Mouse (Mus musculus) layer of hippocampus, adult 8-10 months (tissue): ENCODE measurements around the gene Fam49a. TPM values are rescaled to one million over a fixed set of nuclear protein-coding genes. Genes with fewer than 3 reads are reported as not detected.
"Not testable (repeated sequence)": the region's sequence is repeated elsewhere in the genome, so short reads cannot be mapped to it uniquely, and the experiment has no call there.

Experiments
- DNase-seq, 2 experiments: peaks; one replicate each; pipeline ENCODE4 v3.0.0; 2022; ENCODE audit warnings: low spot score in 2 of 2
- total RNA-seq, 4 experiments: library from RNA; stranded (reverse); gene quantifications; 2 replicates each; pipeline ENCODE4 v1.2.4; 2022

Gene Fam49a
- total RNA-seq, 4 experiments from 2014 or later, result 159 to 187 (median 169) TPM

DNA sequence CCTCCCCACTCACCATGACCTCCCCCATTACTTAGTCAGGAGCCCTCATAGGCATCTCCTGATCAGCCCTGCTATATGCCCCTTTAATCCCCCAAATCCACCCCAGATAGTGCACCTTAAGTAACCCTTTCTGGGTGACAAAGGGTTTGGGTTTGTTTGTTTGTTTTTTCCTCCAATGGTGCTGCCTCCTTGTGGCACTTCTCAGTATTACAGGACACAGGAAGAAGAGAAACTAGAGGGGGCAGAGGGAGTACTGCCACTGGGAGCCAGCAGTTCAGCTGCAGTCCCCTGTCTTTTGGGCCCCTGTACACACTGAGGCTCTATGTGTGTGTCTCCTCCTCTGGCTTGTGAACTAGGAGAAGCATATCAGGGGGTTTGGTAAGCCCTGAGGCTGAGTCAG lies 51.5 kb downstream of the Fam49a start:
- DNase-seq, result no peak

DNA sequence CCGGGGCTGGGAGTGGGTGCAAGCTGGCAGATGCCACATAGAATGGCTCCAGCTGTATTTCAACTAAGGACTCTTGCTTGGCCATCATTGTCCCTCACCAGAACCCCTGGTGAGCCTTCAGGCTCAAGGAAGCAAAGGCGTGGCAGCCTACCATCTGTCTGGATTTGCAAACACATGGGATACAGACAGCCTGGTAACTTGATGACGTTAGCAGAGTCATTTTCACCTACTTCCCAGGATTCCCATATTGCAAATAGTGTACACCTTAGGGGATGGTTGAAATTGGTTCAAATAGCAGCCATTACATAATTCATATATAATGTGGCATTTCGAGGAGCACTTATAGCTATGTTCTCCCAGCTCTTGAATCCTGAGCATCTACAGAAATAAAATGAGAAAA lies 52.0 kb downstream of the Fam49a start:
- DNase-seq, result no peak

- DNase-seq, result no peak
Measured at GRCm38 (mm10) chr12:12314326-12314725, 52.4 kb downstream of the Fam49a start.

- DNase-seq, result no peak
Measured at GRCm38 (mm10) chr12:12315011-12315410, 53.1 kb downstream of the Fam49a start.

DNA sequence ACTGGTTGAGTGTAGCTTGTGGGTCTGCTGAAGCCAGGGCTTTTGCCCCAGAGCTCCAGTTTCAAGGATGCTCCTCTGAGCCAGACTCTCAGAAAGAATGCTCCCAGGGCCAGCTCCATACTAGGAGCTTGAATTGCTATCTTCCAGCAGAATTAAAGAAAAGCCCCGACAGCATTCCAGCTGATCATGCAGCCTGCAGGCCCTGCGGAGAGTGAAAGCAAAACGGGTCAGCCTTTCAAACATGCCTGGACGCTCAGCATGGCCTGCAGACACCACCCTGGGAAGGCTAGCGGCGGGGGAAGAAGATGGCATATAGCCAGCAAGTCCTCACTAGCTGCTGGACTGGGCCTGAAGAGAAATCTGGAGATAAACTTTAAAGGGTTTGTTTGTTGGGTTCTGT lies 55.0 kb downstream of the Fam49a start:
- no peak for DNase-seq

DNA sequence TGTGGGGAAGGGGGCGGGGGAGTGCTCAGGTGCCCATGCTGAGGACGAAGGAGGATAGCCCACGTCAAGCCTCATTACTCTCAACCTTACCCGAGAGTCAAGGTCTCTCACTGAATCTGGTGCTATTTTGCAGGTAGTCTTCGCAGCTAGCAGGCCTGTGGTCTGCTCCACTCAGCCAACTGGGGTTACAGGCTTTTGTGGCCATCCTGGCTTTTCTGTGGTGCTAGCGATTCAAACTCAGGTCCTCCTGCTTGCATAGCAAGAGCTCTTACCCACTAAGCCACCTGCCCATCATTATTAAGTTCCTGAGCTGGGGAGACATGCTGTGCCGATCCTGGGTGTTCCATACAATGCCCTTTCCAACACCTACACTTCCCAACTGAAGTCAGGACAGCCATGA lies 55.7 kb downstream of the Fam49a start:
- no peak for DNase-seq

DNA sequence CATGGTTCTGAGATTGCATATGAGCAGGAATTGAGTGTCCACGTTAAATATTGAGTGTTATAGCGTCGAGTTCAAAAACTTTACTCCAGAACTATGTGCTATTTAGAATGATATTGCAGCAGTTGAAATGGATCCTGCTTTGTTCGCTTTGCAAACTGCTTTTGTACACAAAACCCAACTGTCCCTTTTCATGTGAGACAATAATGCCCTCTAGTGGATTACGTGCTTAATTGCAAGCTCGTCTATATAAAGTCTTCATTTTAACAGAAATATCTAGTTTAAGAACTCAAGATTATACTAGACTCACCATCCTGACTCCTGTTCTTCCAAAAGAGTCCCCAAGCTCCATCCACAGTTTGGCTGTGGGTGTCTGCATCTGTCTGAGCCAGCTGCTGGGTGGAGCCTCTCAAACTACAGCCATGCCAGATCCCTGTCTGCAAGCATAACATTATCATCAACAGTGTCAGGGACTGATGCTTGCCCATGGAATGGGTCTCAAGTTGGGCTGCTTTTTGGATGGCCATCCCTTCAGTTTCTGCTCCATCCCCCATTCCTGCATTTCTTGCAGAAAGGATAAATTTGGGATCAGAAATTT lies 56.3 kb downstream of the Fam49a start:
- no peak for DNase-seq

GRCm38 (mm10) chr12:12320693-12321092 lies 58.8 kb downstream of the Fam49a start:
- DNase-seq, result no peak

- DNase-seq, result no peak
Measured at GRCm38 (mm10) chr12:12321111-12321510, 59.2 kb downstream of the Fam49a start.

DNA sequence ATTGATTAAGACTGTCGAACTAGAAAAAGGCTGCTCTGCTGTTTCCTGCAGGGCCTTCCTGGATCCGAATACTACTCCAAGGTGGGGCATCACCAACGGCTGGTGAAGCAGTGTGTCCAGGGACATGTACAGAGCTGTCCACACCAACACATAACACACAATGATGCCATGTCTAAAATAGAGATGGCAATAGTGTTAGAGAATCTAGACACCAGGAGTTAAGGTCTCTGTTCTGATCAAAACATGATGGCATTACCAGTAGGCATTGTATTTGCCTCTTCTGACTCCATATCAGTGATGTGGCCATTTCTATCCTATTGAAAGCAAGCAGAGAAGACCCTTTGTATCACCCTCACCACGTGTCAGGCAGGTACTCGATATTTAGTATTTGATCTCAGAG lies 61.1 kb downstream of the Fam49a start:
- no peak for DNase-seq

- DNase-seq, result peak; percentile 80 to 93
Measured at GRCm38 (mm10) chr12:12323616-12324223, 61.8 kb downstream of the Fam49a start.

- DNase-seq, result not testable (repeated sequence)
Measured at GRCm38 (mm10) chr12:12324266-12324665, 62.3 kb downstream of the Fam49a start.

- no peak for DNase-seq
Measured at GRCm38 (mm10) chr12:12333526-12334310, 71.8 kb downstream of the Fam49a start.

DNA sequence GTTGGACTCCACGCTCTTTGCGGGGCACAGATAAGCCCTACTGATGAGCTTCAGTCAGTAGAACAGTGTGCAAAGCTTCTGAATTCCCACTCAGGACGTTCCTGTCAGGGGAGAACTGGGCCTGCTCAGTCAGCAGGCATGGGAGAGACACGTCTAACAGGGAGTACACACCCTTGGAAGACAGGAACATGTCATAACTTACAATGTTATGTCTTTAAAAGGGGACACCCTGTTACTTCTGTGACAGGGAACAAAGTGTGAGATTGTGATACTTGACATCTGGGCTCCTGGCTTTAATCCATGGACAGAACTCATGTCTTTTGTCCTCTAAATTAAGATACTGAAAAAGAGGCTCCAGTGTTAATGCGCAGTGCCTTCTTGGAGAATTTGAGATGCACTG lies 72.5 kb downstream of the Fam49a start:
- no peak for DNase-seq

DNA sequence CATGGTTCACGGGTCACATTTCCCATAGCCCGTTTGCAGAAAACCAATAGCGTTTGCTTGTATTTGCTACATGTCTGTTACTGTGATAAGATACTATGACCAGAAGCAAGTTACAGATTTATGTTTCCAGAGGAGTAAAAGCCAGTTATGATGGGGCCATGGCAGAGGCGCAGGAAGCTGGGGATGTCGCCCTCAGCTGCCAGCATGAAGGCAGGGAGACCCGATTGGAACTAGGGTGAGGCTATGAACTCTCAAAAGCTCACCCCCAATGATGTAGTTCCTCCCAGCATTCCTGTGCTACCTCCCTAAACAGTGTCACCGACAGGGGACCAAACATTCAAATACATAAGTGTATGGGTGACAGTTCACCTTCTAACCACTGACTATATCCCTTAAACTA lies 73.6 kb downstream of the Fam49a start:
- DNase-seq, result no peak

- no peak for DNase-seq
Measured at GRCm38 (mm10) chr12:12337378-12337777, 75.4 kb downstream of the Fam49a start.

GRCm38 (mm10) chr12:12343320-12343719 lies 81.4 kb downstream of the Fam49a start:
- no peak for DNase-seq

DNA sequence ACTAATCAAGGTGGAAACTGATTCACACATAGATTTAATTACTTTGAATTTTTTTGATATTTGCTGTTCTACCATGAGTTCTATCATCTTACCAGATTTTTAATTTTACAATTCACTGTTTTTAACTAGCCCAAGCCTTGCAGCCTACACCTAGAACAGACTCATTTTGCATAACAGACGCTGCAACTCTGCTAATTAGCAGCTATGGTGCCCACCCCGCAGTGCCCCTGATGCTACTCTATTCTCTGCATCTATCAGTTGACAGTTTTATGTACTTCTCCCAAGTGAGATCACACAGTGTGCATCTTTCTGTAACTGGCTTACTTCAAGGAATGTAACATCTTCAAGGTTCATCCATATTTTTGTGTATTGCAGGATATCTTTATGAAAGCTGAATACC lies 86.7 kb downstream of the Fam49a start:
- DNase-seq, result no peak

DNA sequence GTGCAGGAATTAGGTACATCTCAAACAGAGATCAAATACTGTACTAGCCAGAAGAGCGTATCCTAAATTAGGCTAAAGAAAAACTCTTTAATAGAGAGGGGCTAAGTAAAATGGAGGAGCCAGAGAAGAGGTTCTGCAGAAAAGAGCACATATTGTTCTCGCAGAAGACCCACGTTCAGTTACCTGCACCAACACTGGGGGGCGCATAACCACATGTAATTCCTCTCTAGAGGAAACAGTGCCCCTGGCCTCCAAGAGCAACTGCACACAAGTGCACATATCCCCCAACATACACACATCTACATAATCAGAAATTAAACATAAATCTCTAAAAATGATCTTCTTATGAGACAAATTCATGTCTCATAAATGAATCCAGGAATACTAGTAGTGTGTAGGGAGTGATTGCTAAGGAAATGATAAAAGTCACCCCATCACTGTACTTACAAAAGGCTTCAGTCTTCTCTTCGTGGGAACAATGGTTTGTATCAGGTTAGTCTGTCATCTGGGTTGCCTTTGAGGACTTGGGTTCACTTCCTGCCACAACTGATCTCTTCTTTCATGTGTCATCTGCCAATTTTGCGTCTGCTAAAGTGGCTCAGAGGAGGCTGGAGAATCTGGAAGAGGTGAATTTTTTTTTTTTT lies 87.8 kb downstream of the Fam49a start:
- DNase-seq, result no peak

- DNase-seq, result no peak
Measured at GRCm38 (mm10) chr12:12351816-12352552, 90.0 kb downstream of the Fam49a start.

DNA sequence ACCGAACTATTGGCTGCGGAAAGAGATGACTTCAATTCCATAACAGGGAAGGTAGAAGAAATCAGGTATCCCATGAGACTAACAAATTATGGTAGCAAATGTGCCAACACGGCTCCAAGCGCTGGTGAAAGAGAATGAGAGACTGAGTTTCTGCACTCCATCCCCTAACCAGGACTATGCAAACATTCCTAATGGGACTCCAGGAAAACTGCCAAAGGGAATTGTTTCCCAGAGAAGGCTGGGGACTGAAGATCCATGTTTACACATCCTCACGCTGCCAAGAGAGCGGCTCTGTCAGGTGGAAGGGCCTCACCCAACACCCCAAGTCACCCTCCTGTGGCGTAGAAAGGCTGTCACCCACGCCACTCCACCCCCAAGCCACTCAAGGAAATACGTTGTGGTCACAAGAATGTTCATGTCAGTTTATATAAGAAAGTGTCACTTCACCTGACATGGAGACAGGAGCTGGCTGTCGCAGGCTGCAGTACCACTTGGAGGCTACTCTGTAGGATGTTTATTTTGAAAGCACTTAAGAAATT lies 92.2 kb downstream of the Fam49a start:
- no peak for DNase-seq
